Mouse (Mus musculus): Measurements from ENCODE around the gene Lrrc57. TPM values are rescaled to one million over a fixed set of nuclear protein-coding genes. Genes with fewer than 3 reads are reported as not detected.
"Not testable (repeated sequence)": the region's sequence is repeated elsewhere in the genome, so short reads cannot be mapped to it uniquely, and the experiment has no call there.

Gene Lrrc57
- polyA plus RNA-seq, 1 experiment from 2014 or later = 31.1 TPM

- Histone ChIP-seq H3K4me3 (no peak overlapping the region), H3K36me3 (0 out of 2 replicates have a peak, but pooled peaks cover 5% of the 10 kb centered on the region), H3K27ac (replicated peaks) (no peak overlapping the region), H3K4me1 (no peaks in the 10 kb centered on the region), H3K27me3 (ENCODE audit: low read depth, poor library complexity, severe bottlenecking) (no peaks in the 10 kb centered on the region), H3K9me3 (replicated peaks) (no peaks in the 10 kb centered on the region)
- 88% methylated on average over 4 of the region's 4 CpGs for WGBS
- no peak for DNase-seq (ENCODE audit: low spot score)
These were observed 31.5 kb downstream of the Lrrc57 start for GRCm38 (mm10) chr2:120577799-120578198.

GRCm38 (mm10) chr2:120575978-120576377, 33.3 kb downstream of the Lrrc57 start:
- Histone ChIP-seq H3K27ac (replicated peaks) (no peak overlapping the region), H3K4me3 (no peak overlapping the region), H3K4me1 (no peaks in the 10 kb centered on the region), H3K9me3 (replicated peaks) (no peaks in the 10 kb centered on the region), H3K27me3 (ENCODE audit: low read depth, poor library complexity, severe bottlenecking) (no peaks in the 10 kb centered on the region), H3K36me3 (peaks cover 17% of the 10 kb centered on the region)
- WGBS = 90% methylated on average over 2 of the region's 2 CpGs
- DNase-seq (ENCODE audit: low spot score) = no peak

- WGBS = 85% methylated on average over 3 of the region's 3 CpGs
- Histone ChIP-seq H3K4me1 (no peaks in the 10 kb centered on the region), H3K36me3 (peaks cover 17% of the 10 kb centered on the region), H3K9me3 (replicated peaks) (no peaks in the 10 kb centered on the region), H3K4me3 (no peak overlapping the region), H3K27ac (replicated peaks) (no peak overlapping the region), H3K27me3 (ENCODE audit: low read depth, poor library complexity, severe bottlenecking) (no peaks in the 10 kb centered on the region)
- DNase-seq (ENCODE audit: low spot score) = no peak
These were observed 34.2 kb downstream of the Lrrc57 start for GRCm38 (mm10) chr2:120575121-120575520.

GRCm38 (mm10) chr2:120572161-120572560, 37.2 kb downstream of the Lrrc57 start:
- H3K4me3 ChIP-seq; DNase-seq (ENCODE audit: low spot score); H3K9me3 ChIP-seq (replicated peaks); H3K27me3 ChIP-seq (ENCODE audit: low read depth, poor library complexity, severe bottlenecking); H3K27ac ChIP-seq (replicated peaks): not testable (repeated sequence)
- WGBS = 96% methylated on average over 3 of the region's 3 CpGs
- Histone ChIP-seq H3K4me1 (peaks cover 18% of the 10 kb centered on the region), H3K36me3 (peaks cover 15% of the 10 kb centered on the region)

DNA sequence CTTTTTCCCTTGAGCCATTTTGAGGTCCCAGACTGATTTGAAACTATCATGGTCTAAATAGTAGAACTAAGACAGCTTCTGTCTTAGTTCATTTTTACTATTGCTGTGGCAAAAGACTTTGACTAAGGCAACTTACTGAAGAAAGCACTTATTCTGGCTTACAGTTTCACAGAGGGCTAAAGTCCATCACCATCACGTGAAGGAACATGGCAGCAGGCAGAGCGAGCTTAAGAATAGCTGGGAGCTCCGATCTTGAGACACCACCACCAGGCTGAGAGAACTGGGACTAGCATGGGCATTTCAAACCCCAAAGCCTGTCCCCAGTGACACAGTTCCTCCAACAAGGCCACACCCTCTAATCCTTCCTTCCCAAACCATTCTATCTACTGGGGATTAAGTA, 38.2 kb downstream of the Lrrc57 start:
- no peaks in the 10 kb centered on the region for H3K27me3 ChIP-seq (ENCODE audit: low read depth, poor library complexity, severe bottlenecking)
- no peaks in the 10 kb centered on the region for H3K9me3 ChIP-seq (replicated peaks)
- H3K4me3 ChIP-seq = no peak overlapping the region
- H3K36me3 ChIP-seq = peaks cover 15% of the 10 kb centered on the region
- no peak for DNase-seq (ENCODE audit: low spot score)
- H3K4me1 ChIP-seq = peaks cover 23% of the 10 kb centered on the region
- WGBS = 95% methylated on average over 3 of the region's 3 CpGs
- H3K27ac ChIP-seq (replicated peaks) = no peak overlapping the region

GRCm38 (mm10) chr2:120567798-120568320, 41.5 kb downstream of the Lrrc57 start:
- peak overlapping the region; percentile 91 for H3K27ac ChIP-seq (replicated peaks)
- peaks cover 15% of the 10 kb centered on the region for H3K36me3 ChIP-seq
- H3K27me3 ChIP-seq (ENCODE audit: low read depth, poor library complexity, severe bottlenecking) = no peaks in the 10 kb centered on the region
- no peaks in the 10 kb centered on the region for H3K9me3 ChIP-seq (replicated peaks)
- H3K4me3 ChIP-seq = peak overlapping the region; percentile 79
- WGBS = under 1% methylated on average over 22 of the region's 22 CpGs
- DNase-seq (ENCODE audit: low spot score) = no peak
- peaks cover 26% of the 10 kb centered on the region for H3K4me1 ChIP-seq

DNA sequence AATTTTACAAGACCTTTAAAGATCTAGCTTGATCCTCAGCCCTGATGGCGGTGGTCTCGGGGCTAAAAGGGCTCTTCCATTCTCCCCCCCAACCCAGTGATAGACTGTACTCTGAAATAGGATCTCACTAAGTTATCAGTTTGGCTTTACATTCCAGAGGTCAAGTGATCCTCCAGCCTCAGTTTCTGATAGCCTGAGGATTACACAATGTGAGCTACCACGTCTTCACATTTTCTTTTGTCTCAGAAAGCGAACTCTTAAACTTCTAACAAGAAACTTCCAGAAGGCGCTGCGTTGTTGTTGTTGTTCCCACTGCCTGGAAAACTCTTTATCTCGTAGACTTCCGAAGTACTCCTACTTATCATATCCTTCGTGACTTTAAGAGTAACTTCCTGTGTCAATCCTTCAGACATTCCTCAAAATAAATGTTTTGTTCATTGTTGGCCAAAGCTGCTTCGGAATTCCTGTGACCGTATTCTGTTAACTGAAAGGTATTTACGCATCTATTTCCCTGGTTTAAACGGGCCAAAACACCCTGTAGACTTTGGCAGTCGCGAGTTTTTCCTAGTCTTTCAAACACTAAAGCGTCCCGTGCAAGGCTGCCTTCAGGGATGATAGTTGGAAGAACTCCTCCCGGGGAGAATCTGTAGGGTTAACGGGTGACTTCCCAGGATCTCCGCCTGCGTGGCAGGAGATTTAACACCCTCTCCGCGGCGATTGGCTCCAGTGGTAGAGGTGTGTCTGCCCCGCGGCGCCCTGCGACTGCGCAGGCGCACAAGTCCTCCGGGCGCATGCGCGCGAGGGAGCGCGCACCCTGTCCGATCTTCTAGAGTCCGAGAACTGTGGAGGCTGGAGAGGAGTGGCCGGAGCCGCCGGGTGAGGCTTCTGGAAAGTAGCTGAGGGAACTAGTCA, 42.2 kb downstream of the Lrrc57 start, which contains the start of gene Snap23:
TSS of gene Snap23 (plus strand) at position 786 of the 912 bp plus-strand sequence.
- Histone ChIP-seq H3K4me1 (peaks cover 31% of the 10 kb centered on the region), H3K9me3 (replicated peaks) (no peaks in the 10 kb centered on the region), H3K27ac (replicated peaks) (peak within 1 kb of the TSS; percentile 91), H3K27me3 (ENCODE audit: low read depth, poor library complexity, severe bottlenecking) (no peaks in the 10 kb centered on the region), H3K36me3 (peaks cover 13% of the 10 kb centered on the region), H3K4me3 (peak within 1 kb of the TSS; percentile 79)
- 3% methylated on average over 42 of the region's 42 CpGs for WGBS
- peak; percentile 96 for DNase-seq (ENCODE audit: low spot score)

DNA sequence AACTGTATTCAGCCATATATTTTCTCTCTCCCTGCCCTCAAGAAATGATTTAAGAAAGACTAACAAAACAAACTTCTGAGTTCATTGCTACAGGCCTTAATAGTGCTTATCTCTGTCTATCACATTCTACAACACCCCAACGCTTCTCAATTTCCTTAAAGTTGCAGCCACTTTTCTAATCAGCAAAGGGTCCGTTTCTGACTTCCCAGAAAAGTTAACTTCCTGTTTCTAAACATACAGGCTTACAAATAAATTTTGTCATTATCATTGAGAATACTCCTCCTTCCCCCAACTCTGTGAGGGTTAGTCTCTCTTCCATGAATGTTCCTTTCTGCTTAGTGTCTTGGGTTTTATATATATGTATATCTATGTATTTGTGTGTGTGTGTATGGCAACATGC, 44.0 kb downstream of the Lrrc57 start:
- no peak for DNase-seq (ENCODE audit: low spot score)
- no peak overlapping the region for H3K27ac ChIP-seq (replicated peaks)
- H3K27me3 ChIP-seq (ENCODE audit: low read depth, poor library complexity, severe bottlenecking) = no peaks in the 10 kb centered on the region
- peaks cover 31% of the 10 kb centered on the region for H3K4me1 ChIP-seq
- WGBS = 88% methylated on average over 2 of the region's 2 CpGs
- peaks cover 9% of the 10 kb centered on the region for H3K36me3 ChIP-seq
- no peak overlapping the region for H3K4me3 ChIP-seq
- no peaks in the 10 kb centered on the region for H3K9me3 ChIP-seq (replicated peaks)

DNA sequence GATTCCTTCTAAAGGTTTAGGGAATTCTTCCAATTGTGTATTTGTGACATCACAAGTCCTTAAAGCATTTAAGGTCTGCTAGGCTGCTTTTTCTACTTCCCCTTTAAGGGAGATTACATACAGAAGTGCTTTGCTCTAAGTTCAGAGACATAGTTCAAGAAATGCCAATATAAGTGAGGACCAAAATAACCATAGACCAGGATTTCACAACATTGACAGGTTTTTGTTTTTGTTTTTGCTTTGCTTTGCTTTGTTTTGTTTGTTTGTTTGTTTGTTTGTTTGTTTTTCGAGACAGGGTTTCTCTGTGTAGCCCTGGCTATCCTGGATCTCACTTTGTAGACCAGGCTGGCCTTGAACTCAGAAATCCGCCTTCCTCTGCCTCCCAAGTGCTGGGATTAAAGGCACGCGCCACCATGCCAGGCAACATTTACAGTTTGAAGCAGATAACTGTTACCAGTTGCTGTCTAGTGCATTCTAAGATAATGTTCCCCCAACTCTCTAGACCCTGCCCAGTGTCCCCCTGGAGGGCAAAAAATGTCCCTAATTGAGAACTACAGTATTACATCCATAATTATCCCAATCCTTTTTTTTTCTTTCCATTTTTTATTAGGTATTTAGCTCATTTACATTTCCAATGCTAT, 44.7 kb downstream of the Lrrc57 start:
- peaks cover 31% of the 10 kb centered on the region for H3K4me1 ChIP-seq
- DNase-seq (ENCODE audit: low spot score); H3K27ac ChIP-seq (replicated peaks); H3K27me3 ChIP-seq (ENCODE audit: low read depth, poor library complexity, severe bottlenecking); H3K4me3 ChIP-seq; H3K9me3 ChIP-seq (replicated peaks): not testable (repeated sequence)
- peaks cover 10% of the 10 kb centered on the region for H3K36me3 ChIP-seq
- WGBS = 84% methylated on average over 4 of the region's 4 CpGs

DNA sequence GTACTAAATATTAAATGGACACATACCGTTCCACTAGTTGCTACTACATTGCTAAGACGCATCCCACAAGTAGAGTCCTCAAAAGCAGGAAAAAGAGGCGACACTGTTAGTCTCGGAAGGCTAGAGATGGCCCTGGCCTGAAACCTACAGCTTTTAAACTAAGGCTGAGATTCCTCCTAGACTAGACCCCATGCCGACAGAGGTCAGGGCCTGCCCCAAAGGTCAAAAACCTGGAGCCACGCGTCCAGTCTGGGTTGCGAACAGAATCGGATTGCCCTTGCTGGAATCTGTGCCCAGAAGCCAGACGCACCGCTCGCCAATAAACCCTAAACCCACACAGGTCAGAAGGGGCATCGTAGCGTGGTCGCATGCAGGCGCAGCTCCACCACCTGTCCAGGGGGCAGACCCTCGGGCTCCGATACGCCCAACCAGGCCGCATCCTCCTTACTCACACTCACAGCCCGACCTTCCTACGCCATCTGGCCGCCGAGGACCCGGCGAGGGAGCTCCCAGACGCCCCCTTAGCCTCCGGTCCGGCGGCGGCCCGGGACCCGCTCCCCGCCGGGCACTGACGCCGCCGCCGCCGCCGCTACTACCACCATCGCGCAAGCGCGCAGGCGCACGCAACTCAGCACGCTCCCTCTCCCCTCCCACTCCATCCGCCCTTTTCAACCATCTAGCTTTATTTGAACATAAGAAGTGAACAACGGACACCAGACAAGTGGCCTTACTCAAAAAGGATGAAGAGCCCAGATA, 45.9 kb downstream of the Lrrc57 start, which contains the start of gene Zfp106:
TSS of gene Zfp106 (minus strand) at position 609 of the 756 bp plus-strand sequence.
- Histone ChIP-seq H3K4me3 (peak within 1 kb of the TSS; percentile 92), H3K27me3 (ENCODE audit: low read depth, poor library complexity, severe bottlenecking) (no peaks in the 10 kb centered on the region), H3K9me3 (replicated peaks) (no peaks in the 10 kb centered on the region), H3K4me1 (peaks cover 20% of the 10 kb centered on the region), H3K27ac (replicated peaks) (peak within 1 kb of the TSS; percentile 97), H3K36me3 (peaks cover 10% of the 10 kb centered on the region)
- under 1% methylated on average over 50 of the region's 50 CpGs for WGBS
- peak; percentile 88 for DNase-seq (ENCODE audit: low spot score)

DNA sequence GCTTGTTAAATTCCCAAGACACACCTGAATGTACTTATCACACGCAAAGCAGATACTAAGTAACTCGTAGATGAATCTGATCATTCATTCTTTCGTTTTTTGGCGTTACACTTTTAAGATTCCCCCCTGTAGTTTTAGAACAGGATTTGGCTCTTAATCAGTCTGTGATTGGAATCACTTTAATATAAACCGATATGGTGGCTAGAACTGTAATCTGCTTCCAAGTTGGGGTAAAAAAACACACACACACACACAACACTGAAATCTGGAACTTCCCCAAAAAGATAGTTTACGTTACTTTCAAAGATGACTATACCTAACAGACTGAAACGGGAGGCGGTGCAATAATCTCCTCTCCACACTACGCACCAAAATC, 46.5 kb downstream of the Lrrc57 start:
- 25% methylated on average over 9 of the region's 9 CpGs for WGBS
- Histone ChIP-seq H3K4me3 (peak overlapping the region; percentile 92), H3K27ac (replicated peaks) (peak overlapping the region; percentile 97), H3K27me3 (ENCODE audit: low read depth, poor library complexity, severe bottlenecking) (no peaks in the 10 kb centered on the region), H3K9me3 (replicated peaks) (no peaks in the 10 kb centered on the region), H3K4me1 (peaks cover 16% of the 10 kb centered on the region), H3K36me3 (peaks cover 11% of the 10 kb centered on the region)
- DNase-seq (ENCODE audit: low spot score) = no peak

GRCm38 (mm10) chr2:120561524-120561923, 47.8 kb downstream of the Lrrc57 start:
- Histone ChIP-seq H3K4me3 (no peak overlapping the region), H3K27me3 (ENCODE audit: low read depth, poor library complexity, severe bottlenecking) (no peaks in the 10 kb centered on the region), H3K36me3 (peaks cover 22% of the 10 kb centered on the region), H3K9me3 (replicated peaks) (no peaks in the 10 kb centered on the region), H3K4me1 (peaks cover 8% of the 10 kb centered on the region), H3K27ac (replicated peaks) (no peak overlapping the region)
- DNase-seq (ENCODE audit: low spot score) = no peak
- WGBS = 88% methylated on average over 1 of the region's 1 CpGs

Data from midbrain, embryonic 10.5 days (tissue).